Mouse (Mus musculus) adrenal gland, adult (tissue): ENCODE results near the gene Fhit.
A peak's percentile ranks its signal among the peaks of the same experiment; 100 is the strongest.

Experiments
- DNase-seq, 2 experiments: peaks; one replicate each; pipeline ENCODE4 v3.0.0; 2022 to 2023; ENCODE audit warnings: low spot score in 1 of 2; ENCODE audit not compliant: inconsistent age in 2 of 2

The Fhit gene

GRCm38 (mm10) chr14:10367783-10368680 is 793.8 kb downstream of the Fhit start:
- DNase-seq = no peak

DNA sequence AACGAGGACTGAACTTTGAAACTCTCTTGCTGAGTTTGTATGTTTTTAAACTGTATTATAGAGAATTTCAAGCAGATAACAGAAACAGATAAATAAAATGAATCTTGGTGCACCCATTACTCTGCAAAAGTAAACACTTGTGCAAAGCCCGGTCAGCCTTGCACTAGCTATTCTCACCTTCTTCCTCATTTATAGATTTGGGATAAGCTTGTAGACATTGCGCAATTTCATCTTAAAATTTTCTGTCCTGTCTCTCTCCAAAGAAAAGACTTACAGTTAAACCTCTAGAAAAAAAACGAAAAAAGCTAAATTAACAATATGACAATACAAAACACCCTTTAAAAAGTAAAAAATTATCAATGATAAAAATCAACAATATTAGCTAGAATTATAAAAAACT is 795.0 kb downstream of the Fhit start:
- no peak for DNase-seq

GRCm38 (mm10) chr14:10364281-10364680 is 797.6 kb downstream of the Fhit start:
- no peak for DNase-seq

GRCm38 (mm10) chr14:10363306-10363705 is 798.5 kb downstream of the Fhit start:
- DNase-seq = no peak

DNA sequence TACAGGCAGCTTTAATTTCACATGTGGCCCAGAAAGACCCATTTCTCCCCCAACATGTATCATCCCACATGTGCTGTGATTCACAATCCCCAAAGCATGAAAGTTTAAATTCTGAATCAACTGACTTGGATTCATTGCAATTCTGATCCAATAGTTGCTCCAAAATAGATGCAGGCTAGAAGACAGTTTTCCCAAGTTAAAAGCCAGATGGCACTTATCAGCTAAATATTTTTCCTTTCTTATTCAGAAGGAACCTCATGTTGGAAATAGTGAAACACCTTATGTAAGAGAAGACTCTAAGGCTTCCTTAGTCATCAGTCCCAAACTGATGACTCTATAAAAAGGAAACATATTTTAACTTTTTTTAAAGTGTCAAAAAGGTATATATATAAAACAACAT is 815.9 kb downstream of the Fhit start:
- no peak for DNase-seq

DNA sequence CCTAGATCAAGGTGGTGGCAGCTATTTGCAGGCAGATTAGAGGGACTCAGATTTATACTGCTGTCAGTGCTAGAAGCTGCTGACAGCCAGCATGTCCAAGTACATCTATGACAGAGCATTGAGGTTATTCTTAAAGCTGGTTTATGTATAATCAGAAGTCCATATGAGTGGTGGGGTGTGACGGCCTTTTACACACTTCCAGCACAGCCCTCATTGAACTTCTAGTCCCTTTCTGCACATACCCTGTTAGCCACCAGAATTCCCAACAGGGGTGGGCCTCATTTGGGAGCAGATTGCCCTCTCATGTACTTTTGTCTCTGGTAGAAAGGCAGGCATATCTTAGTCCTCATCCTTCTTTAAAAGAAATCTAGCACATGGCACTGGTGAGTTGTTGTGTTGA is 817.8 kb downstream of the Fhit start:
- no peak for DNase-seq

GRCm38 (mm10) chr14:10316764-10317163 is 845.1 kb downstream of the Fhit start:
- DNase-seq = peak in 1 of 2 experiments; percentile 45

DNA sequence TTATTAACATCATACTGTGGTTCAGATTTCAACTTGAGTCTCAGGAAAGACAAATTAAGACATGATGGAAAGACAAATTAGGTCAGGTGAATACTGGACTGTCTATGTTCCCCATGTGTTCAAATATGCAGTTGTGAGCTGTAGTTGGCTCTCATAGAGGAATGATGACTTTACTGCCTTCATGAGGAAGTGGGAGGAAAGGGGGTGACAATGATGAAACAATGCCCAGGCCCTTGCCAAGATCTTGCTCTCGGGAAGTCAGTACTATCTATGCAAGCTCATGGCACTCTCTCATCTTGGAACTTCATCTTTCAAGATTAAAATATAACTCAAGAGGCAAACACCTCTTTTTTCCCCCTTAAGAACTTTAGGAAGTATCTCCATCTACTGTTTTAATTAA is 849.6 kb downstream of the Fhit start:
- no peak for DNase-seq

DNA sequence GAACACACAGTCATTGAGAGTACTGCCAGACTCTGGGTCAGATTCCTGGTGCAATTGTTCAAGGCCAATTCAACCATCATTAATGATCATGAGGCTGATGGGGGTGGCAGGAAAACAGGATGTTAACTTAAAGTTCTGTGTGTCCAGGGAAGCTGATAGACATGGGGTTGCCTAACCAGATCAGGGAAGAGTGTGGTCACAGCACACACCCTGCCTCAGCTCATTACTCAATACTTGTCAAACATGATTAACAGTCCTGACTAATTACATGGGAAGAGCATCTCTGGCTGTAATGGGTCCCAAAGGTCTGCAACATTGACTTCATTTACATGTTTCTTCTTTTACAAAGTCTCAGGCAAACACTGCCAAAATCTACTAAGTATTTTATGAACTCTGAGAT is 856.5 kb downstream of the Fhit start:
- DNase-seq = peak in 1 of 2 experiments; percentile 20

- no peak for DNase-seq
Observed at GRCm38 (mm10) chr14:10301497-10301896, 860.3 kb downstream of the Fhit start.

DNA sequence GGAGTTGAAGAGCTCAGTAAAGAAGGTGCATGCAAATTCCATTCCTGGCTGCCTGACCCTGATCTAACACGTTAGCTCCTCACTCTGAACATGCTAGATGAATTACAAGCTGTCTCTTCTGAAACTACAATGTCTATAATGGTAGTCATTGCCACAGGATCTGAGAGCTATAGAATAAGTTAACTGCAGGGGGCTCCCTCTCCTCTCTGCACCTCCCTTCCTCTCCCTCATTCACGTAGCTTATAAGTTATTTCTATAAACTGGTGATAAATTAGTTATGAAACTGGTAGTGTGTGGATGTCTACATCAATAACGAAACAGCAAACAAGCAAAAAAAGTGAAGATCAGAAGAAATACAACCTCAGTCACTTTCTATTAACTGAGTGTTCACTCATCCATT is 860.9 kb downstream of the Fhit start:
- DNase-seq = no peak

DNA sequence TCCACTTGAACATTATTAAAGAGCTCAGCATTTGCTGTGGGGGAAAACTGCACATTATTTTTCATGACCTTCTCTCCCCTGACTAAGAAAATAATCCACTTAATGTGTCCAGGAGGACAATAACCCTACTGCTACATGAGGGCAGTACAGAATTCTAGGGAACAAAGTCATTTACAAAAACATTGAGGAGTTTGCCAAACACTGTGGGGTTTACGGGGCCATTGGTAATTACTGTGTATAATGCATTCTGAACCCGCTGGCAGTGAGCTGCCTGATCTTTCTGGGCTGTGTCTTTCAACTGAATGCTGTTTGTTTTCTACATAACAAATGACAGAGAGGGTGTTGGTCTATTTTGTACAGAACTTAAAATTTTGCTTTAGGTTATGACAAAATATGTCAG is 862.8 kb downstream of the Fhit start:
- no peak for DNase-seq

DNA sequence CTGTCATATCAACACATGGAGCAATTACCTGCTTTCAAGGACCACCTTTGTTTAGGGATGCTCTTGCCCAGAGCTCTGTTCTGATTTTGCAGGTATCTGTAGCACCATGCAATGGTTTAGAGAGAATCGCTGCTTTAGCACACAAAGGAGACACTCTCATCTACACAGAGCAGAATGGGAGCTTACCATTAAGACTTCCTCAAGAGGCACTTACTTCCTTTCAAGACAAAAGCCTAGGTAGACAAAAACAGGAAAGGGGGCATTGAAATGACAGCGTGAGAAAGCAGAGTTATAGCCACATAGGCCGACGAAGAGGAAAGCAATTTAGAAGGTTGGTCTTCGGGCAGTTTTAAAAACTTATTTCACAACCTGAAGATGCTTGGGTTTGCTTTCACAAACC is 872.8 kb downstream of the Fhit start:
- no peak for DNase-seq

- no peak for DNase-seq
Observed at GRCm38 (mm10) chr14:10286027-10286426, 875.8 kb downstream of the Fhit start.

- DNase-seq = no peak
Observed at GRCm38 (mm10) chr14:10228708-10229107, 933.1 kb downstream of the Fhit start.

DNA sequence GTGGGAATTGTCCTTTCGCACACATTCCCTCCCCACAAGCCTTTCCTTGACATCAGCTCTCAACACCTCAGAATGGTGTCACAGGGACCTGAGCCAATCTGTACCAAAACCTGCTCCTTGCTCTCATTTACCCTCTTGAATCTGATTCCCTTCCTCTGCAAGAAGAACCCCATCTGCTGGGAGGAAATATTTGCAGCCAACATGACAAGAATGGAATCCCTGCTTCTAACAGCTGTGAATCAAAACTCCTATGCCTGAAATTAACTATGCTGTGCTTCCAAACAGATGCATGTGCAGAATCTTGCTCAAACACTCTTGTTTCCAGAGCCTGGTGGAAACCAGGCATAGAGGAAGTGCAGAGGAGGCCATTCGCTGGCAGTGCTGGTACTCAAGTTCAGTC is 940.0 kb downstream of the Fhit start:
- DNase-seq = no peak

DNA sequence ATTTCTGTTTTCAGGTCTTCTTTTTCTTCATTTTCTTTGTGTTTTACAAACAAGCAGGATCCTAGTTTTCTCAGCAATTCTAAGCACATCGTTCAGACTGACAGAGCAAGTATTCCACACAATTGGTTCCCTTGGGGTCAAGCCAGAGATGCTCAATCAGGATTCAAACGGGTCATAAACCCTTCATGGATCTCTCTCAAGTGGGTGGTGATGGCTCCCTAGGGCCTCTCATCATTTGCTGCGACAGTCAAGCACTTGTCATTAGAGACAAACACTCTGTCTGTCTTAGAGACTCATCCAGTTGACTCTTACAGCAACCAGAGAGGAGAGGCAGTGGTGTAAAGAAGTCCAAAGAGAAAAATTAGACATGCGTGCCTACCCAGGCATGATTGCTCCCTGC is 948.6 kb downstream of the Fhit start:
- no peak for DNase-seq

DNA sequence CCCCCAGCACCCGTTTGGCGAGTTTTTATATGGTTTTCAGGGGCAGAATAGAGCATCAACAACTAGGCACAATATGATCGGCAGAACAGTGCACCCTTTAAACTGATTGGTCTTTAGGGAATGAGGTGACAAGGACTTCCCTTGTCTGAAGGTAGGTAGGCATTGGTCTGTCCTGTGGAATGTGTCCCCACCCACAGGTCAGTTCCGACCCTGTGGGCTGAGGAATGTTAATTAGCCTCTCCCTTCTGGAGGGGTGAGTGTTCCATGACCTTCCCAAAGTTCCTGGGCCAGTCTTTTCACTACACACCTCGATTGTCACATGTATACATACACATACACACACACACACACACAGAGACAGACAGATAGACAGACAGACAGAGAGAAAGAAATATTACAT is 950.7 kb downstream of the Fhit start:
- no peak for DNase-seq

DNA sequence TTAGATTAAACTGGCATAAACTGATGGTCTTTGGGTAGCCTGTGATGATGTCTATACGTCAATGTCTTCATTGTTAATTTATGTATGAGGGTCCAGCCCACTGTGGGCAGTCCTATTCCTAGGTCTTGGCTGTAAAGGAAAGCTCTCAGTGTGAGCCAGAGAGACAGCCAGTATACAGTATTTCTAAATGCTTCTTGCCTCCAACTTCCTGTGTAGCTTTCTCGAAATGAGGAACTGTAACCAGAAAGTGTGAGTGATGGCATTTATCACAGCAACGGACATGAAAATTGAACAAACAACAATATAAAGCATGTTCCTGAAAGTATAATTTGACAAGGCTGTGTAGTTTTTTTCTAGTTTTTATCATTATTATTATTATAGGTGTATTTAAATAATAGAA is 952.8 kb downstream of the Fhit start:
- no peak for DNase-seq

- DNase-seq = no peak
Observed at GRCm38 (mm10) chr14:10205699-10206098, 956.1 kb downstream of the Fhit start.

DNA sequence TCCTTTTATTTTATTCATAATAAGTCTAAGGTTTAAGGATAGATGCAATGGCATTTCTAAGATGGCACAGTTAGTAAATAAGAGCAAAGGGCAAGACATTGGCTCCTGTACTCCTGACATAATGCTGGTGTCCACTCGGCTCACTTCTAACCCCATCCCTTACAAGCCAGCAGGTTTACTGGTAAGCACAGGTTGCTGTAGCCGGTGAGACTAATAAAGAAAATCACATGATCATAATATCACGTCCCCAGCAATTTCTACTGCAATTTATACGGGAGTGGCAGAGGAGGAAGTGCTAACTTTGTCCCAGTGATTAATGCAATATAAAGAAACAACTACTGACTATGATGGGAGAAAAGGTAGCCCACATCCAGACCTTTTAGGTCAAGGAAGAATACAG is 956.5 kb downstream of the Fhit start:
- DNase-seq = no peak

GRCm38 (mm10) chr14:10194130-10194529 is 967.7 kb downstream of the Fhit start:
- no peak for DNase-seq

DNA sequence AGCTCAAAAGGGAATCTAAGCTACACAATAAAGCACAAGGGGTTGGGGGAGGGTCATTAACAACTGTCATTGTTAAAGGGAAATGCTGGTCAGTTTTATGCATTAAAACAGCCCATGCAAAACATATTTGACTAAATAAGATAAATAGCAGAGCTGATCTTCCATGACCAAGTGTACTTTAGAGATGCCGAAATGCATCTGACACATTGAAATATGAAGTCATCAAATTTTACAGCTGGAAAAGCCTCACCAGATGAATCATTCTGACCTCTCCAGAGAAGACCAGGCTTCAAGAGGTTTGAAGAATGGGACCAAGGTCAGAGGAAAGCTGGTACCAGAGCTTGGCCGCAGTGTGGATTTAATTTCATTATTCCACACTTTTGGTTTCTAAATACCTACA is 990.1 kb downstream of the Fhit start:
- DNase-seq = peak; percentile 3 to 58
